Mouse (Mus musculus) left cerebral cortex, postnatal 14 days (tissue): ENCODE results near the gene B3gnt6. TPM values are rescaled to one million over a fixed set of nuclear protein-coding genes. Genes with fewer than 3 reads are reported as not detected.

Source experiments
- DNase-seq, 2 experiments: peaks; one replicate each; pipeline ENCODE4 v3.0.0; 2021 to 2022; ENCODE audit warnings: low spot score in 2 of 2, mixed read lengths in 1 of 2
- intact Hi-C: fragments of 180-260 bp; cut with DNase I; formaldehyde crosslinking; loops from one replicate; pipeline ENCODE4 v1.15.1; 2025
- total RNA-seq, 2 experiments: library from RNA; stranded (reverse); gene quantifications; 2 replicates each; pipeline ENCODE4 v1.2.3; 2021

B3gnt6 gene
- total RNA-seq, 2 experiments from 2014 or later = 0.19 TPM; not detected in 1

- peak; percentile 36 to 37 for DNase-seq
- intact Hi-C loops = no loop called here
Observed at GRCm38 (mm10) chr7:98177929-98178559, 21.2 kb downstream of the B3gnt6 start, which contains the start of gene Capn5. Capn5 (minus strand) TSS chr7:98178274.

GRCm38 (mm10) chr7:98177566-98177928 lies 21.7 kb downstream of the B3gnt6 start:
- intact Hi-C loops = no loop called here
- DNase-seq = no peak

DNA sequence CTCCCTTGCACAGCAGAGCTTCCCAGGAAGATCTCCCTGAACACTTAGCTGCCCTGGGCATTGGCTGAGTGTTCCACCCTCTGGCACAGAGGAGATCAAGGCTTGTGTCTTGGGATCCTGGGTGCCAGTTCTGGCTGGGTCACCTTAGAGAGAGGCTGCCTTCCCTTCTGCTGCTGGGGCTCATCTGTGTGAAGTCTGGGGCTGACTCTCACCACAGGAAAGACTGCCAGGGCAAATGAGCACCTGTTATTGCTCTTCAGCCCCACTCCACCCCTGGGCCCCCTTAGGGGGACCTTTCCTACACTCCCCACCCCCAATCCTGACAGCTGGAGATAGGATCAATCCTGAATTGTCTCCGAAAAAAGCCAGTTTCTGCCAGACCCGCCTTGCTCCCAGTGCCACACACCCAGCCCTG lies 22.2 kb downstream of the B3gnt6 start:
- intact Hi-C loops = no loop called here
- no peak for DNase-seq

- intact Hi-C loops = no loop called here
- DNase-seq = no peak
Observed at GRCm38 (mm10) chr7:98176322-98177070, 22.8 kb downstream of the B3gnt6 start.

DNA sequence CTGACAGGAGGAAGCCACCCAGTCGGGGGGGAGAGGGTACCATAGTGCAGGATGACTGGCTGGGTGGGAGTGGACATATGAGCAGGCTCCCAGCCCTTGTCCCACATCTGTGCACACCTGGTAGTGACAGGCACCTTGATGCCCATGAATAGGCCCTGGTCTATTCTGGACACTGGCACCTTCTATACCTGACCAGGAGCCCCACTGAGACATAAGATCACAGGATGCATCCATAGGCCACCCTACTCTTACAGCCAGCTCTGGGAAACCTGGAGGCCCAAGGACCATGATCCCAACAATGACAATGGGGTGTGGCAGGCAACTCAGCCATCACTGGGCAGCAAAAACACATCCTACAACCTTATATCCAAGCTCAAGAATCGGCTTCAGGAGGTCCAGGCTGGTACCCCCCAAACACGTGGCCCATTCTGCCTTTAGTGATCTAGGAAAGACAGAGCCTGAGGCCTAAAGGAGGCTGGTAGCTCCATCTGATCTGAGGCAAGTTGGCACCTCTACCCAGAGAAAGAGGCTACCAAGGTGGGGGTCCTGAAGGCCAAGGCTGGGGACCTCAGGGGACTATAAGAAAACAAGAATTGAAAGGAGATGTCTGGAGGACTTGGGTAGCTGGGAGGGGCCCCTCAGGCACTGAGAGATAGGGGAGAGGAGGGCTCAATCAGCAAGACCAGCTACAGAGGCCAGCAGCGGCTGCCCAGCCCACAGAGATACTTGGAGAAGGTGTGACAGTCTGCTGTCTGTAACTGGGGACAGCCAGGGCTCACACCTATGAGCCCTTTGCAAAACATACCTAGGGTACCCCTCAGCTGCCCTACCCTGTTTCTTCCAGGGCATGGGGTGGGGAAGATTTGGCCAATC lies 24.2 kb downstream of the B3gnt6 start:
- no peak for DNase-seq
- intact Hi-C loops = no loop called here

- intact Hi-C loops = no loop called here
- DNase-seq = no peak
Observed at GRCm38 (mm10) chr7:98173408-98173807, 25.9 kb downstream of the B3gnt6 start.

DNA sequence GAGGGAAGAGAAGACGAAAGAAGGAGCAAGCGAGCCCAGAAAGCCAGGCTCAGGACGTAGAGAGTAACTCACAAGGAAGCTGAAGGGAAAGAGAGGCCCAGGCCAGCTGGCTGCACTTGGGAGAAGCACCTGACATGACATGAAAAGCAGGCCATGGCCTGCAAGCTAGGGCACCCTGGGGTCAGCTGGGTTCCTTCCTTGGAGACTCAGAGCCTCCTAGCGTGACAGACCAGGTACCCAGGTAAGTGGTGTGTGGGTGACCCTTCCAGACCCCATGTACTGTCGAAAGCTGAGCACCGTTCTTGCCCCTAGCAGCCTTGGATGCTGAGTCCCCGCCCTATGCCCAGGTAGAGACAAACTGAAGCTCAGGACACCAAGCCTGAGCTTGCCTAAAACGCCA lies 26.6 kb downstream of the B3gnt6 start:
- no peak for DNase-seq
- intact Hi-C loops = no loop called here

GRCm38 (mm10) chr7:98171141-98172073 lies 27.9 kb downstream of the B3gnt6 start:
- DNase-seq = no peak
- intact Hi-C loops = no loop called here

GRCm38 (mm10) chr7:98164999-98165528 lies 34.2 kb downstream of the B3gnt6 start:
- intact Hi-C loops = no loop called here
- no peak for DNase-seq

DNA sequence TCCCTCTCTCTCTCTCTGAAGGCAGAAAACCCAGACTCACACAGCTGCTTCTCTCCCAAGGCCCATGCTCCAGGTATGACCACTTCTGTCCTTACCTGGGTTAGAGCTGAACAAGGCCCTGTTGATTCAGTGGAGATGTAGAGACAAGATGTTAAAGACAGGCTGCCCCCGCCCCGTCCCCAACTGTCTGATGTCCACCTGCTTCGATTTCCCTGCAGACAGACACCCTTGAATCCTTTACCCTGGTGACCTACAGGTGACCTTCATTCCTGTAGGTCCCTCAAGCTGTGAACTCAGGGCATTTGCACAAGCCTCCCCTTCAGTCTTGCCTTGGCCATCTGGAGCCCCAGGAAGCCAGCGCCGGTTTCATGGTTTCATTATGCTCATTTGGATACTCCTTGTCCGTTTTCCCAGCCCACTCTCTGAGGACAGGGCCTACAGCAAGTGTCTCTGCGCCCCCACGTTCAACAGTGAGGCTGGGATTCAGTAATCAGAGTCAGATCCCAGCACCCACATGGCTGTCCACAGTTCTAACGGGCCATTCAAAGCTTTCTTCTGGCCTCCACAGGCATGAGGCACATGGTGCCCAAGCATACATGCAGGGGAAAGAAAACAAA lies 34.8 kb downstream of the B3gnt6 start:
- DNase-seq = no peak
- intact Hi-C loops = no loop called here

DNA sequence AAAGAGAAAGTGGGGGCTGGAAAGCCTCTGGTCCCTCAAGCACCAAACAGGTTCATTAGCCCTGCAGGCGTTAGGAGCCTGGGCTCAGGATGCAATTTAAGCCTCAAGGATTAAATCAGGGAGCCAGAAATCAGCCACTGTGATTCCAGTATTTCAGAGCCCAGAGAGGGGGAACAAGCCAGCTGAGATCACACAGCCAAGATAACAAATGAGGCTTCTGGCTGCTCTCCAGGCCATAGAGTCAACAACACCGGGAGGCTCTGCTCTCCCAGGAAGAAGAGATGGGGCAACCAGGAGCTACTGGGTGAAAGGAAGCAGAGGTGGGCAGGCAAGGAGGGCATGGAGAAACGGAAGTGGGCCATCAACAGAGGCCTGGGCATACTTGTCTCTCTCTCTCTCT lies 35.6 kb downstream of the B3gnt6 start:
- DNase-seq = no peak
- intact Hi-C loops = no loop called here

- intact Hi-C loops = no loop called here
- DNase-seq = no peak
Observed at GRCm38 (mm10) chr7:98162239-98162638, 37.0 kb downstream of the B3gnt6 start.

- intact Hi-C loops = no loop called here
- DNase-seq = no peak
Observed at GRCm38 (mm10) chr7:98160041-98160740, 39.1 kb downstream of the B3gnt6 start.

GRCm38 (mm10) chr7:98158481-98158880 lies 40.8 kb downstream of the B3gnt6 start:
- DNase-seq = no peak
- intact Hi-C loops = loop anchor here (5.0 to 10.0 kb wide), 2 partner anchors 184 to 276 kb away; no protein-coding TSS in a partner anchor

DNA sequence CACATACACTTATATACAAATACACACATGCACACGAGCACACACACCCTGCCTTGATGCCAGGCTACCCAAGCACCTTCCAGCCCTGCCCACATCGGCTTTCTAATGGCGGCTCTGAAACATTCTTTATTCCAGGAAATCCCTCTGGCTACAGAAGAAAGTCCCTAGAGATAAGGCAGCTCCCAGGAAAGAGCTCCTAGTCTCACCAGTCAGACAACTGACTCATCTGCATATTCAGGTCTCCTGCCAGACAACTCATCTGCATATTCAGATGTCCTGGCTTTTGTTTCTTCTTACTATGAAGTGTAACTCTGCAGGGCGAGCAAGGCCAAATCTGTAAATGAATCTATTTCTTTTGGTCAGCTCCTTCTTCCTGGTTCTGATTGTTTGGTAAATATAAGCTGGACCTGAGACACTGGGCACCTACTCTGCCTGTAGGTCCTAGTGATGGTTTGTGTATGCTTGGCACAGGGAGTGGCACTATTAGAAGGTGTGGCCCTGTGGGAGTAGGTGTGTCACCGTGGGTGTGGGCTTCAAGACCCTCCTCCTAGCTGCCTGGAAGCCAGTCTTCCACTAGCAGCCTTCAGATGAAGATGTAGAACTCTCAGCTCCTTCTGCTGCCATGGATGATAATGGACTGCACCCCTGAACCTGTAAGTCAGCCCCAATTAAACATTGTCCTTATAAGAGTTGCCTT lies 41.5 kb downstream of the B3gnt6 start:
- intact Hi-C loops = loop anchor here (5.0 to 10.0 kb wide), 2 partner anchors 185 to 277 kb away; no protein-coding TSS in a partner anchor

DNA sequence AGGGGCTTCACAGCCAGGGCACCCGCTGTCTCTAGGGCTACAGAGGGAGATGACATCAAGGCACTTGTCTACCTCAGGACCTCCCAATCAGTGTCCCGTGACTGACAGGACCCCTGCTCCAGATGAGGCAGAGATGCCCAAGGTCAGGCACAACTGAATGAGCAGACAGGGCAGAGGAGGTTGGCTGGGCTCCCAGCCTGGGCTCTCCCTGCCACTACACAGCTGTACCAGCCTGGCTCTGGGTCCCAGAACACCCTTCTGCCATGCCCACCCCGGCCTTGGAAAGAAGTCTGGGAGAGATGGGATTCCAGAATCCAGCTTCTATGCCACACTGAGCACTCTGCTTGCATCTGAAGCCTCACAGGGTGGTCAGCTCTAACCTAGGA lies 43.0 kb downstream of the B3gnt6 start:
- intact Hi-C loops = loop anchor here (5.0 to 10.0 kb wide), 2 partner anchors 186 to 279 kb away; no protein-coding TSS in a partner anchor
- no peak for DNase-seq

More for the DNA sequence above, 41.5 kb downstream of the B3gnt6 start:
- DNase-seq = no peak
